Mouse (Mus musculus) MEL (cell line): ENCODE measurements around the gene Sh3bp4. TPM values are rescaled to one million over a fixed set of nuclear protein-coding genes. Genes with fewer than 3 reads are reported as not detected.

ENCODE experiments used
- DNase-seq: peaks from one replicate; pipeline ENCODE4 v3.0.0; 2011; ENCODE audit warnings: low read depth, low spot score
- H3K27ac ChIP-seq: 2 replicates; pipeline ENCODE4 v1.5.1; 2012; ENCODE audit warnings: low read depth, mild to moderate bottlenecking, control low read depth, low read length, moderate library complexity; ENCODE audit not compliant: control insufficient read depth
- H3K27me3 ChIP-seq, 2 experiments: fragments of 150-350 bp in 1 of 2; sonication (generic) in 1 of 2; 2 replicates each; pipeline ENCODE4 v1.6.1; 2012; ENCODE audit warnings: low read length in 2 of 2, mild to moderate bottlenecking in 2 of 2, improper control_type of control experiment in 1 of 2, moderate library complexity in 1 of 2; ENCODE audit not compliant: insufficient read depth in 2 of 2, control insufficient read depth in 1 of 2
- H3K36me3 ChIP-seq, 2 experiments: 2 replicates each; pipeline ENCODE4 v1.6.1; 2012 to 2014; ENCODE audit warnings: low read length in 2 of 2, improper control_type of control experiment in 1 of 2, inconsistent platforms in 1 of 2, mild to moderate bottlenecking in 1 of 2; ENCODE audit not compliant: insufficient read depth in 2 of 2, control insufficient read depth in 1 of 2
- H3K4me1 ChIP-seq, 2 experiments: fragments of 150-350 bp in 1 of 2; sonication (generic) in 1 of 2; 2 replicates each; pipeline ENCODE4 v1.6.1; 2012; ENCODE audit warnings: low read length in 2 of 2, improper control_type of control experiment in 1 of 2, mild to moderate bottlenecking in 1 of 2; ENCODE audit not compliant: insufficient read depth in 2 of 2, control insufficient read depth in 1 of 2
- H3K4me3 ChIP-seq, 2 experiments: fragments of 150-350 bp in 1 of 2; sonication (generic) in 1 of 2; 2 replicates each; pipeline ENCODE4 v1.5.1; 2012; ENCODE audit warnings: low read depth in 2 of 2, low read length in 2 of 2, mild to moderate bottlenecking in 2 of 2, moderate library complexity in 2 of 2, control low read depth in 1 of 2, improper control_type of control experiment in 1 of 2; ENCODE audit not compliant: control insufficient read depth in 1 of 2, insufficient read depth in 1 of 2
- H3K79me2 ChIP-seq: 2 replicates; pipeline ENCODE4 v1.6.1; 2012; ENCODE audit warnings: mild to moderate bottlenecking, low read length, moderate library complexity; ENCODE audit not compliant: control insufficient read depth, poor library complexity, insufficient read depth
- H3K9ac ChIP-seq: 2 replicates; pipeline ENCODE4 v1.6.1; 2012; ENCODE audit warnings: low read depth, mild to moderate bottlenecking, control low read depth, low read length, moderate library complexity; ENCODE audit not compliant: control insufficient read depth, poor library complexity, severe bottlenecking
- H3K9me3 ChIP-seq: fragments of 150-350 bp; sonication (generic); replicated peaks from 2 replicates; pipeline ENCODE4 v1.6.1; 2012; ENCODE audit warnings: mild to moderate bottlenecking, low read length, improper control_type of control experiment, moderate library complexity; ENCODE audit not compliant: insufficient read depth
- CHD1 ChIP-seq: IDR thresholded peaks from 2 replicates; pipeline ENCODE4 v1.6.1; 2012; ENCODE audit warnings: low read depth, mild to moderate bottlenecking, inconsistent platforms, low read length, improper control_type of control experiment
- E2F4 ChIP-seq: IDR thresholded peaks from 2 replicates; pipeline ENCODE4 v1.6.1; 2011; ENCODE audit warnings: low read depth, low read length, improper control_type of control experiment, borderline replicate concordance
- EP300 ChIP-seq, 2 experiments: IDR thresholded peaks; 2 replicates each; pipeline ENCODE4 v1.6.1; 2011; ENCODE audit warnings: improper control_type of control experiment in 2 of 2, low read length in 2 of 2, low read depth in 1 of 2, mild to moderate bottlenecking in 1 of 2
- ETS1 ChIP-seq: IDR thresholded peaks from 2 replicates; pipeline ENCODE4 v1.6.1; 2012; ENCODE audit warnings: low read depth, mild to moderate bottlenecking, inconsistent platforms, low read length, improper control_type of control experiment, moderate library complexity
- GATA1 ChIP-seq: IDR thresholded peaks from 2 replicates; pipeline ENCODE4 v1.6.1; 2011; ENCODE audit warnings: low read depth, low read length, improper control_type of control experiment
- JUND ChIP-seq: IDR thresholded peaks from 2 replicates; pipeline ENCODE4 v1.6.1; 2011; ENCODE audit warnings: low read depth, mild to moderate bottlenecking, improper control_type of control experiment, low read length
- MAX ChIP-seq: IDR thresholded peaks from 2 replicates; pipeline ENCODE4 v1.6.1; 2011; ENCODE audit warnings: low read length, improper control_type of control experiment
- MAZ ChIP-seq: IDR thresholded peaks from 2 replicates; pipeline ENCODE4 v1.6.1; 2012; ENCODE audit warnings: low read depth, mild to moderate bottlenecking, inconsistent platforms, low read length, improper control_type of control experiment
- MXI1 ChIP-seq: IDR thresholded peaks from 2 replicates; pipeline ENCODE4 v1.6.1; 2011; ENCODE audit warnings: mild to moderate bottlenecking, low read depth, low read length, improper control_type of control experiment
- NELFE ChIP-seq: IDR thresholded peaks from 2 replicates; pipeline ENCODE4 v1.6.1; 2011; ENCODE audit warnings: low read depth, low read length, improper control_type of control experiment
- POLR2A ChIP-seq, 2 experiments: IDR thresholded peaks; 2 replicates each; pipeline ENCODE4 v1.6.1; 2011 to 2012; ENCODE audit warnings: low read length in 2 of 2, mild to moderate bottlenecking in 2 of 2, control low read depth in 1 of 2, improper control_type of control experiment in 1 of 2, low read depth in 1 of 2, moderate library complexity in 1 of 2; ENCODE audit not compliant: control insufficient read depth in 1 of 2, insufficient read depth in 1 of 2, poor library complexity in 1 of 2
- POLR2AphosphoS2 ChIP-seq: IDR thresholded peaks from 2 replicates; pipeline ENCODE4 v1.6.1; 2011; ENCODE audit warnings: low read length, improper control_type of control experiment
- POLR2AphosphoS5 ChIP-seq: IDR thresholded peaks from 2 replicates; pipeline ENCODE4 v1.6.1; 2012; ENCODE audit warnings: low read depth, borderline replicate concordance, mild to moderate bottlenecking, inconsistent platforms, low read length, moderate library complexity, mixed read lengths
- TAL1 ChIP-seq: IDR thresholded peaks from 2 replicates; pipeline ENCODE4 v1.6.1; 2012; ENCODE audit warnings: mild to moderate bottlenecking, inconsistent platforms, low read length, moderate library complexity, mixed read lengths
- TBP ChIP-seq: IDR thresholded peaks from 2 replicates; pipeline ENCODE4 v1.8.0; 2011; ENCODE audit warnings: low read depth, low read length, improper control_type of control experiment
- TCF12 ChIP-seq: IDR thresholded peaks from 2 replicates; pipeline ENCODE4 v1.6.1; 2014; ENCODE audit warnings: low read depth, mild to moderate bottlenecking, inconsistent platforms, low read length, improper control_type of control experiment, moderate library complexity
- USF2 ChIP-seq, 2 experiments: IDR thresholded peaks; 2 replicates each; pipeline ENCODE4 v1.6.1; 2011 to 2012; ENCODE audit warnings: improper control_type of control experiment in 2 of 2, low read length in 2 of 2, borderline replicate concordance in 1 of 2, inconsistent platforms in 1 of 2, low read depth in 1 of 2, mild to moderate bottlenecking in 1 of 2; ENCODE audit not compliant: insufficient read depth in 1 of 2
- ZC3H11A ChIP-seq: IDR thresholded peaks from 2 replicates; pipeline ENCODE4 v1.6.1; 2012; ENCODE audit warnings: low read depth, mild to moderate bottlenecking, inconsistent platforms, low read length, improper control_type of control experiment
- ZMIZ1 ChIP-seq: IDR thresholded peaks from 2 replicates; pipeline ENCODE4 v1.6.1; 2012; ENCODE audit warnings: low read depth, mild to moderate bottlenecking, inconsistent platforms, low read length, improper control_type of control experiment, moderate library complexity
- polyA plus RNA-seq, 2 experiments: library from polyadenylated mRNA; stranded (reverse) in 1 of 2; unstranded in 1 of 2; fragments of >175 nt in 1 of 2; fragments of >200 nt in 1 of 2; gene quantifications; 2 replicates each; pipeline versions ENCODE4 v1.2.1 to v1.2.4; 2012; ENCODE audit warnings: low replicate concordance in 2 of 2, low read depth in 1 of 2; ENCODE audit not compliant: insufficient read length in 2 of 2, insufficient read depth in 1 of 2, missing spikeins in 1 of 2
- total RNA-seq: library from RNA; depleted of rRNA; stranded (reverse); fragments of 300-350 nt; gene quantifications from 2 replicates; pipeline ENCODE4 v1.2.3, GENCODE M21; 2012

The Sh3bp4 gene
- total and polyA plus RNA-seq, 3 experiments: not detected

DNA sequence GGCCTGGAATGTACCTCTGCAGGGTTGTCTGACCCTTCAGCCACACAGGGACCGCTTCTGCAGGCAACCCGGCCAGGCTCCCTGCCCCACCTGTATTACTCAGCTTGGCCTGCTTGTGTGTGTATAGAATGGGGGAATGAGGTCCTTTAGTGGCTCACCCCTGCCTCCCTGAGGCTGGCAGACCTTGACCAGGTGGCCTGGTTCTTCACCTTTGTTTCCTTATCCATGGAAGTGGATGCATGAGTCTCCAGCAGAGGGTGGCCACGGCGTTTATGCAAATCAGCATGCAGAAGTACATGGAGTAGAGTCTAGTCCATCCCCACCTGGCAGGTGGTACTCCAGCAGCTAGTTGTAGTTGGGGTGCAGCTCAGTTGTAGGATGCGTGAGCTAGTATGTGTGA, 48.6 kb downstream of the Sh3bp4 start:
- H3K36me3 ChIP-seq: no peaks in the 10 kb centered on the region
- H3K27ac ChIP-seq: no peak overlapping the region
- no peak overlapping the region for H3K9ac ChIP-seq
- H3K9me3 ChIP-seq: no peaks in the 10 kb centered on the region
- no peak overlapping the region for H3K4me3 ChIP-seq
- H3K79me2 ChIP-seq: no peaks in the 10 kb centered on the region
- H3K27me3 ChIP-seq: no peaks in the 10 kb centered on the region
- no peaks in the 10 kb centered on the region for H3K4me1 ChIP-seq
- no peak for DNase-seq
- TF ChIP-seq CHD1 (no peak), USF2 (IDR thresholded peaks at IDR 0.05; ENCODE audit: borderline replicate concordance in 1 of 2, insufficient read depth in 1 of 2, low read depth in 1 of 2, low read length in 2 of 2) (no peak), TAL1 (no peak), TBP (no peak), NELFE (no peak), MAZ (no peak), ZMIZ1 (no peak), MAX (no peak), GATA1 (no peak), MXI1 (no peak), POLR2AphosphoS2 (no peak), POLR2A (IDR thresholded peaks at IDR 0.05; ENCODE audit: control insufficient read depth in 1 of 2, insufficient read depth in 1 of 2, low read depth in 1 of 2, low read length in 2 of 2, poor library complexity in 1 of 2) (no peak), ZC3H11A (no peak)
- TF ChIP-seq, all 39 proteins: peak for 0

DNA sequence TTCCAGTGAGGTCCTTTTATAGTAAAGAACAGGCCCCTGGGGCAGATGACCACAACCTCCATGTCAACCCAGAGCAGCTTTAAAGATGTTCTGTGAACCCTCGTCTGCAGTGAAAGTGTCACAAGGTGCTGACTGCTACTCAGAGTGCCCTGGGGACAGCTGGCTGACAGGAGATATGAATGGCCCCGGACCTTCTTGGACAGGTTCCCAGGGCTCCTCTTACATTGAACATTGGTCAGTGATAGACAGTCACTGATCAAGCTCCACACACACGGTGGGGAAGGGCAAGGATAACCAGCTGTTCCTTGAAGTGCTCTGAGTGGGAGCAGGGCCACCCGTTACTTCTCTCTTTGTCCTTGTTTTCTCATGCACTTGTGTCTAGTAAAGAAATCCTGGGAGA, 50.1 kb downstream of the Sh3bp4 start:
- H3K9ac ChIP-seq: no peak overlapping the region
- no peaks in the 10 kb centered on the region for H3K4me1 ChIP-seq
- no peaks in the 10 kb centered on the region for H3K79me2 ChIP-seq
- no peaks in the 10 kb centered on the region for H3K36me3 ChIP-seq
- no peaks in the 10 kb centered on the region for H3K9me3 ChIP-seq
- no peak overlapping the region for H3K27ac ChIP-seq
- H3K27me3 ChIP-seq: no peaks in the 10 kb centered on the region
- DNase-seq: no peak
- no peak for TF ChIP-seq EP300 (IDR thresholded peaks at IDR 0.05; ENCODE audit: low read depth in 1 of 2, low read length in 2 of 2)
- TF ChIP-seq, all 39 proteins: peak for 0
- no peak overlapping the region for H3K4me3 ChIP-seq

DNA sequence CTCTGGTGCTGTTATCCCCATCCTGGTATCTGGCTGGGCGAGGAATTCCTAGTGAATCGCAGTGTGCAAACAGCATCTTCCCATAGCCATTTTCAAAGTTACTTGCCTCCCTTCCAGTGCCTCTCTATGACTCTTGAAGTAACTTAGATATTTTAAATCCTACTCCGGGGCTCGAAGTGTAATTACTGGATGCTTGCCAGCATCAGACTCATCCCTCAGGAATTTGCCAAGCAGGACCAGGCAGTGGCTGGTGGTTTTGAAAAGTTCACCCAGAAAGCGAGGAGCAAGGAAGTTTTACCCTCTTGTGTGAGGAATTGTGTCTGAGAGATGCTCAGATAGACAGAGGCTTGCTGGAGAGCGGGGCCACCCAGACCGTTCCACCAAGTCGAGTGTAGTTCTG, 51.3 kb downstream of the Sh3bp4 start:
- TF ChIP-seq JUND (no peak), POLR2AphosphoS5 (no peak), TCF12 (no peak), E2F4 (no peak), POLR2A (IDR thresholded peaks at IDR 0.05; ENCODE audit: control insufficient read depth in 1 of 2, insufficient read depth in 1 of 2, low read depth in 1 of 2, low read length in 2 of 2, poor library complexity in 1 of 2) (no peak), CHD1 (no peak), ETS1 (no peak)
- no peak overlapping the region for H3K27ac ChIP-seq
- H3K79me2 ChIP-seq: no peaks in the 10 kb centered on the region
- no peak overlapping the region for H3K9ac ChIP-seq
- H3K4me1 ChIP-seq: no peaks in the 10 kb centered on the region
- DNase-seq: no peak
- no peaks in the 10 kb centered on the region for H3K36me3 ChIP-seq
- H3K9me3 ChIP-seq: no peaks in the 10 kb centered on the region
- no peaks in the 10 kb centered on the region for H3K27me3 ChIP-seq
- H3K4me3 ChIP-seq: no peak overlapping the region
